Mouse (Mus musculus) kidney, adult 11 months (tissue): ENCODE measurements around the gene Prim2.
"Not testable (repeated sequence)": the region's sequence is repeated elsewhere in the genome, so short reads cannot be mapped to it uniquely, and the experiment has no call there.

ENCODE experiments used
- DNase-seq: peaks from one replicate; pipeline ENCODE4 v3.0.0; 2022

Gene Prim2

GRCm38 (mm10) chr1:33649534-33650108 lies 20.0 kb downstream of the Prim2 start:
- DNase-seq = no peak

DNA sequence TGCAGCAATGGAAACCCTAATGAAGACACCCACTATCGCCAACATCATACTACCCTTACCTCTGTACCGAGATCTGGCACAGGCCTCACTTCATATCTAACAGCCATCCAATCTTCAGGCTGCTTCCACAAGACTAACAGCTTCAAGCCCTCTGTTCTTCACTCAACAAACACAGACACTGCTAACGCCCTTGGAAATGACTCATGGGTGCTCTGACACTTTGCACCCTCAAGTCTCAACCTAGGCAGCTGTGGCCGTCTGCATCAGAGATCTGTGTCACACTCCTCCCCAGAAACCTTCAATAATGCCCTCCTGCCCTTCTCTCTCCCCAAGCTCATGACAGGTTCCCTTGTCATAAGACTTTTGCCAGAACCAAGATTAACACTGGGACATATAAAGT lies 20.6 kb downstream of the Prim2 start:
- no peak for DNase-seq

- no peak for DNase-seq
Observed at GRCm38 (mm10) chr1:33647661-33648060, 21.9 kb downstream of the Prim2 start.

- DNase-seq = no peak
Observed at GRCm38 (mm10) chr1:33647173-33647572, 22.4 kb downstream of the Prim2 start.

GRCm38 (mm10) chr1:33645689-33646088 lies 23.9 kb downstream of the Prim2 start:
- DNase-seq = no peak

- DNase-seq = no peak
Observed at GRCm38 (mm10) chr1:33641139-33641538, 28.5 kb downstream of the Prim2 start.

- DNase-seq = no peak
Observed at GRCm38 (mm10) chr1:33640089-33640488, 29.5 kb downstream of the Prim2 start.

DNA sequence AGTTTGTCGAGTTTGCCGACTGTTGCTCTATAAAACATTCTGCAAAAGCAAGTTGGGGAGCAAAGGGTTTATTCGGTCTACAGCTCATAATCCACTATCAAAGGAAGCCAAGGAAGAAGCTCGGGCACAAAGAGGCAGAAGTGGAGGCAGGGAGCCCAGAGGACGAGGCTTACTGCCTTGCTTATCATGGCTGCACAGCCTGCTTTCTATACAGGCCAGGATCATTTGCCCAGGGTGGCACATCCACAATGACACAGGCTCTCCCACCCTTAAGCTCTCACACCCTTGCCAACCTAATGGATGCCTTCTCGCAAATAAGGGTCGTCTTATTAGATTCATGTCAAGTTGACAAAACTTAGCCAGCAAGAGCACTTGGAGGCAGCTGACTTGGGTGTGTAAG lies 30.4 kb downstream of the Prim2 start:
- DNase-seq = no peak

DNA sequence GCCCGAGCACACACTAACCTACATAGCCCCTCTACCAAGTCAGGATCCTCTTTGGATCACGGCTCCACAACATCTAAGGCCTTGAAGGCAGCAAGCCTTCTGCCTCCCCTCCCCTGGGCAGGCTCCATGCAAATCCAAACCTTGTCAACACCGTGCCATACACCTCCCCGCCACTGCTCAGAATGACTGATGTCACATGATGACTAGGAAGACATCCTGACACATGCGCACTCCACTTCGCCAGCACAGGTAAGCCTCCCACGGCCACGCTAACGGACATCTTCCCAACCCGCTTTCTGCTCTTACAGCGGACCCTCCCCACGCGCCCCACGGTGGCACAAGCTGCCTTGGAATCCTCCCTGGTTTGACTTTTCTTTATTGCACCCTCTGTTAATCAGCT lies 31.8 kb downstream of the Prim2 start:
- no peak for DNase-seq

DNA sequence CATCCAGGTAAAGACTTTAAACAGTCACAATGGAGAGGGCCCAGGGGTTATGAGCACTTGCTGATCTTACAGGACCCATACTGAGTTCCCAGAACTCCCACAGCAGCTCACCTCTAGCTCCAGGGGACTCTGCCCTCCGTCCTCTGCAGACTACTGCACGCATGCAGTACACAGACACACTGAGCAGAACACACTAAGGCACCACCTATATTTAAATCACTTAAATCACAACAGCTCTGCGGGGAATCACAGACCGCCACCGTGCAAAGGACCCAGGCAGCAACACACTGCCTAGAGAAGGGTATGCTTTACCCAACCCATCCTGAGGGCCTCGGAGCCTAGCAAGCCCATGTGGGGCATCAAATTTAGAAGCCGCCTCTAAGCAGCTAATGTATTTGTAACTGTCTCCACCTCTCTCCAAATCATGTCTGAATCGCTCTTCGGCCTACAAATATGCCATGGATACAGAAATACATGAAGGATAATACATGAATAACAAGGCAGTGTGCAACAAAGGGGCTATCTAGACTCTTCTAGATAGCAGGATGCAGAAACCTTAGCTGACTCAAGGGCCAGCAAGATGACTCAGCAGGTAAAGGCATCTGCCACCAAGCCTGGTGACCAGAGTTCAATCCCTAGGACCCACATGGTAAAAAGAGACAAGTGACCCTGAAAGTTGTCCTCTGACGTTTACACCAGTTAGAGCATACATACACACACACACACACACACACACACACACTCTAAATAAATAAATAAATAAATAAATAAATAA lies 33.0 kb downstream of the Prim2 start:
- no peak for DNase-seq

DNA sequence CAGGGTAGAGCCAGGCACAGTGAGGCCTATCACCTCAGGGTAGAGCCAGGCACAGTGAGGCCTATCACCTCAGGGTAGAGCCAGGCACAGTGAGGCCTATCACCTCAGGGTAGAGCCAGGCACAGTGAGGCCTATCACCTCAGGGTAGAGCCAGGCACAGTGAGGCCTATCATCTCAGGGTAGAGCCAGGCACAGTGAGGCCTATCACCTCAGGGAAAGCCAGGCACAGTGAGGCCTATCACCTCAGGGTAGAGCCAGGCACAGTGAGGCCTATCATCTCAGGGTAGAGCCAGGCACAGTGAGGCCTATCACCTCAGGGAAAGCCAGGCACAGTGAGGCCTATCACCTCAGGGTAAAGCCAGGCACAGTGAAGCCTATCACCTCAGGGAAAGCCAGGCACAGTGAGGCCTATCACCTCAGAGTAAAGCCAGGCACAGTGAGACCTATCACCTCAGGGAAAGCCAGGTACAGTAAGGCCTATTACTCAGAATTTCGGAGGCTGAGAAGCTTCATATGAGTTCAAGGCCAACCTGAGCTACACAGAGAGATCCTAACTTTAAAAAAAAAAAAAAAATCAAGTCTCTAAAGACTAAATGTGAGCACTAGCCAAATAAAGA lies 38.5 kb downstream of the Prim2 start:
- not testable (repeated sequence) for DNase-seq

DNA sequence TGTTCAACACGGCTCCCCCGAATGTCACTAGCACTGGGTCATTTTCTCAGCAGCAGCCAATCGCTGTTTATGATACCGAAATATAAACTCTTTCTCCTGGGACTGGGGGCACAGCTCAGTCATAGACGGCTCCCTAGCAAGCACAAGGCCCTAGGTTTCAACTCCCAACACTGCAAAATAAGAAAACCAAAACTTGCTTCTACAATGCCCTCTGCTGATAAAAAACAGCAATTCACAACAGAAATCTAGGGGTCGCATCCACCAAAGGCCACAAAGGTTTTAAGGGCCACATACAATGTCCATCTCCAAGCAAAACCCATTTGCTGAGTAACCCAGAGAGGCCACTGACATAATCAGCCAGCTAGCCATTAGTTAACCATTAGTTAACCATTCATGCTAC lies 41.8 kb downstream of the Prim2 start:
- DNase-seq = no peak

DNA sequence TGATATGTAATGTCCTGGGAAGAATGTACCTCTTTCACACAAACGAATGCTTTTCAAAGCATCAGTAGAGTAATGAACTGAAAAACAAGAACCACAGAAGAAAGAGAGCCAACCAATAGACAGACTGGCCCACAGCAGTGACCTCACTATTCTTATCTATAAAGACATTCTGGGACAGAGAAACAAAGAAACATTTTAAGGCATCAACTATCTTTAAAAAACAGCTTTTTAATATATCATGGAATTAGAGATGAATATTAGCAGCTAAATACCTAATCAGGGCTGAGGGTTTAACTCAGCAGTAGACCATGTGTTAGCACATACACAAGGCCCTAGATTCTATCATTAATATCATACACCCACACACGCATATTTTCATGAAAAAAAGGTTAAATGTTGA lies 42.5 kb downstream of the Prim2 start:
- no peak for DNase-seq

GRCm38 (mm10) chr1:33624900-33625299 lies 44.7 kb downstream of the Prim2 start:
- DNase-seq = no peak

DNA sequence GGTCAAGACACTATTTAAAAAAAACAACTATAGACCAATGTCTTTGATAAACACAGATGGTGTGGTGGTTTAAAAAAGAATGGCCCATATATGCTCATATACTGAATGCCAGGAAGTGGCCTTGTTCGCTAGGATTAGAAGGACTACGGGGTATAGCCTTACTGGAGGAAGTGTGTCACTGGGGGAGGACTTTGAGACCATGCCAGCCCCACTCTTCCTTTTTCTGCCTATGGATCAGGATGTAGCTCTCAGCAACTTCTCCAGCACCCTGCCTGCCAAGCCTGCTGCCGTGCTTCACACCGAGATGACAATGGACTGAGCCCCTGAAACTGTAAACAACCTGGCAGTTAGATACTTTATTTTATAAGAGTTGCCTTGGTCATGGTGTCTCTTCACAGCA lies 45.2 kb downstream of the Prim2 start:
- DNase-seq = no peak

GRCm38 (mm10) chr1:33621791-33622190 lies 47.8 kb downstream of the Prim2 start:
- DNase-seq = no peak

GRCm38 (mm10) chr1:33620091-33620788 lies 49.4 kb downstream of the Prim2 start:
- DNase-seq = no peak

- DNase-seq = not testable (repeated sequence)
Observed at GRCm38 (mm10) chr1:33616642-33617041, 53.0 kb downstream of the Prim2 start.

DNA sequence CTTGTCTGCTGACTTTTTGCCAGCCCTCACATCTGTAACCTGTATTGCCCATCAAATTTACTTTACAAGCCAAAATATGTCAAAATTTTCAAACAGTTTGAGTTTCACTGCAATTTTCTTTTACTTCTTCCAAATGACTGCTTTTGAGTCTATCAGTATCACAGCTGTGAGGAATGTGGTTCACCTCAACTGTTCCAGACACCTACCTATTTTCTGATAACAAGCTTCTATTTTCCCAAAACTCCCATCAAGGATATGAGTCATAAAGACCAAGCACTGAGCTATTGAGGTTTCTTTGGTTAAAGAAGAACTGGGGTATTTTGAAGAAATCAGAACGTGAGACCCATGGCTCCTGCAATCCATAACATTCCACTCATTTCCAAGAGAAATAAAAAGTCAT lies 57.5 kb downstream of the Prim2 start:
- DNase-seq = no peak

DNA sequence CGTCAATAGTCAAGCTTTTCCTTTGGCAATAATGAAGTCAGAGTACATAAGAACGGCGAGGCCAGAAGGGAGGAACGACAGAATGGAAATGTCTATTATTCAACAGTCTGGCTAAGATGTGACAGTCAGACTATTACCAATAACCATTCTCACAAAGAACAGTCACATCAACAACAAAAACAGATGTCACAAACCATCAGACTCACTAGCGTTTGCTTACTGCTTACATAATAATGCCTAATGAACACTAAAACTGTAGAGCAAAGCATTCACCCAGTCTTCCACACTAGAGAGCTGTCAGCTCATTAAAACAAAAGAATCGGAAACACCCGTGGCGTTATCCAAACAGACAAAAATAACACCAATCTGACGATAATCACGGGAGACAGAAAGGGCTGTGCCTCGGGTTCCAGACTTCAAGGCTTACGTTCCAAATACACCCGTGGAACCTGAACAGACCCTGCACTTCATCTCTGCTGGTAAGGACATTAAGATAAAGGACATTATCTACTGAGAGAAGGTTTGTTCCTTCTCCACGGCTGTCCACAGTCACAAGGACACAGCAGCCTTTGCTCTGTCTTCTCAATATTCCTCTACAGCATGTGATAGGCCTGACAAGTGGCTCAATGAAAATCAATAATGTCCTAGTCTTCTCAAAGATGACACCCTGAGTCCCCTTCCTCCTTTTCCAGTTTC lies 59.4 kb downstream of the Prim2 start:
- DNase-seq = no peak

GRCm38 (mm10) chr1:33608133-33608532 lies 61.5 kb downstream of the Prim2 start:
- DNase-seq = no peak

DNA sequence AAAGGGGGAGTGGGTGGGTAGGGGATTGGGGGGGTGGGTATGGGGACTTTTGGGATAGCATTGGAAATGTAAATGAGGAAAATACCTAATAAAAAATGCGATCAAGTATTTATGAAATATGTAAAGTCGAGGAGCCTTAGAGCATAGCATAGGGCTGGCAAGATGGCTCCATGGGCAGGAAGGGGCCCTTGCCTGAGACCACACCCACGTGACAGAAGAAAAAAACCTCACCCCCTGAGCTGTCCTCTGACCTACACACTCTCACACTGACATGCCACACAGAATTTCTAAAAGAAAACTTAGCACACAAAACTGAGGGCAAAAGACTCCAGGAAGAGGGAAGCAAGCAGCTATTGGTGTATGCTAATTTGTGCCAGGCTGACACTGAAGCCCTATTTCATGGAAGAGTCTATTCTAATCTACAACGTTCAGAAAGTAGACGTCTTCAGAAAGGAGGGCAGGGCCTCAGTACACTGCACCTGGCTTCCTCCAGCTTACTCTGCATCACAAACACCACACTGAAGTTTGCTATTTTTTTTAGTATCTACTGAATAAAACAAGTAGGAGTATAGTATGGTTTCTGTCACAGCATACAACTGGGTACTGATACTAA lies 65.4 kb downstream of the Prim2 start:
- no peak for DNase-seq

- no peak for DNase-seq
Observed at GRCm38 (mm10) chr1:33599698-33600097, 69.9 kb downstream of the Prim2 start.
